Mouse (Mus musculus) ovary, postnatal 14 days (tissue): ENCODE results near the gene Mip.
"Not testable (repeated sequence)": the region's sequence is repeated elsewhere in the genome, so short reads cannot be mapped to it uniquely, and the experiment has no call there.

ENCODE experiments used
- DNase-seq: peaks from one replicate; pipeline ENCODE4 v3.0.0; 2022; ENCODE audit warnings: low spot score

The Mip gene

GRCm38 (mm10) chr10:128211390-128212108 is 14.1 kb upstream of the Mip start, which contains the start of gene Spryd4:
TSS of gene Spryd4 (minus strand) at chr10:128211807.
- peak; percentile 82 for DNase-seq

GRCm38 (mm10) chr10:128212148-128212547 is 13.5 kb upstream of the Mip start:
- DNase-seq, result no peak

- peak; percentile 46 for DNase-seq
These were observed 12.7 kb upstream of the Mip start for GRCm38 (mm10) chr10:128212871-128213323.

- not testable (repeated sequence) for DNase-seq
These were observed 11.5 kb upstream of the Mip start for GRCm38 (mm10) chr10:128214112-128214511.

- DNase-seq, result no peak
These were observed 10.7 kb upstream of the Mip start for GRCm38 (mm10) chr10:128214981-128215380.

GRCm38 (mm10) chr10:128218387-128219117 is 7.1 kb upstream of the Mip start:
- no peak for DNase-seq

GRCm38 (mm10) chr10:128221533-128222286 is 3.9 kb upstream of the Mip start:
- no peak for DNase-seq

- no peak for DNase-seq
These were observed 574 bp upstream of the Mip start for GRCm38 (mm10) chr10:128225064-128225463.

GRCm38 (mm10) chr10:128227592-128227991 is 2.0 kb downstream of the Mip start:
- DNase-seq, result no peak

- DNase-seq, result no peak
These were observed 2.4 kb downstream of the Mip start for GRCm38 (mm10) chr10:128228009-128228408.

- DNase-seq, result no peak
These were observed 4.9 kb downstream of the Mip start for GRCm38 (mm10) chr10:128230582-128230981.

GRCm38 (mm10) chr10:128231146-128231545 is 5.5 kb downstream of the Mip start:
- no peak for DNase-seq

GRCm38 (mm10) chr10:128231697-128232419 is 6.2 kb downstream of the Mip start, which contains the start of gene Timeless:
TSS of gene Timeless (plus strand) at chr10:128232065.
- DNase-seq, result peak; percentile 83

GRCm38 (mm10) chr10:128232420-128232985 is 6.9 kb downstream of the Mip start:
- DNase-seq, result peak; percentile 41

GRCm38 (mm10) chr10:128236321-128236720 is 10.7 kb downstream of the Mip start:
- DNase-seq, result no peak

- DNase-seq, result peak; percentile 13
These were observed 12.3 kb downstream of the Mip start for GRCm38 (mm10) chr10:128237807-128238480.

- DNase-seq, result no peak
These were observed 13.5 kb downstream of the Mip start for GRCm38 (mm10) chr10:128239140-128239539.

GRCm38 (mm10) chr10:128240131-128240530 is 14.5 kb downstream of the Mip start:
- DNase-seq, result no peak

- DNase-seq, result no peak
These were observed 17.6 kb downstream of the Mip start for GRCm38 (mm10) chr10:128243252-128243651.

- DNase-seq, result no peak
These were observed 18.5 kb downstream of the Mip start for GRCm38 (mm10) chr10:128244121-128244520.
